Mouse (Mus musculus) heart, embryonic 13.5 days (tissue): Measurements from ENCODE around the gene Mrpl10. TPM values are rescaled to one million over a fixed set of nuclear protein-coding genes. Genes with fewer than 3 reads are reported as not detected.

Source experiments
- ATAC-seq: fragments of 200-750 bp; cut with Nextera tagmentation; 2 replicates; pipeline ENCODE4 v1.8.0; 2017; ENCODE audit warnings: moderate TSS enrichment; ENCODE audit not compliant: insufficient number of reproducible peaks, low FRiP score, low TSS enrichment; ENCODE audit errors: extremely low read depth
- H3K27ac ChIP-seq: fragments of 300-500 bp; sonication (generic); replicated peaks from 2 replicates; pipeline ENCODE4 v1.5.1; 2015; ENCODE audit warnings: moderate library complexity, mild to moderate bottlenecking, inconsistent platforms
- H3K27me3 ChIP-seq: fragments of 300-500 bp; sonication (generic); replicated peaks from 2 replicates; pipeline ENCODE4 v1.6.1; 2015; ENCODE audit warnings: mild to moderate bottlenecking, inconsistent platforms
- H3K36me3 ChIP-seq: fragments of 300-500 bp; sonication (generic); 2 replicates; pipeline ENCODE4 v1.6.1; 2015; ENCODE audit warnings: mild to moderate bottlenecking, inconsistent platforms
- H3K4me1 ChIP-seq: fragments of 300-500 bp; sonication (generic); 2 replicates; pipeline ENCODE4 v1.6.1; 2015; ENCODE audit warnings: inconsistent platforms
- H3K4me2 ChIP-seq: fragments of 300-500 bp; sonication (generic); 2 replicates; pipeline ENCODE4 v1.6.1; 2015; ENCODE audit warnings: inconsistent platforms, mild to moderate bottlenecking, moderate library complexity
- H3K4me3 ChIP-seq: fragments of 300-500 bp; sonication (generic); 2 replicates; pipeline ENCODE4 v1.5.1; 2015; ENCODE audit warnings: moderate library complexity, mild to moderate bottlenecking, inconsistent platforms
- H3K9ac ChIP-seq: fragments of 300-500 bp; sonication (generic); 2 replicates; pipeline ENCODE4 v1.6.1; 2015; ENCODE audit warnings: inconsistent platforms, mild to moderate bottlenecking, moderate library complexity
- H3K9me3 ChIP-seq: fragments of 300-500 bp; sonication (generic); 2 replicates; pipeline ENCODE4 v1.6.1; 2016; ENCODE audit warnings: inconsistent platforms
- WGBS: fragments of 180-500 bp; shearing (Covaris S2); methylation state at CpG from one replicate; pipeline ENCODE4 v1.1.7; 2015; ENCODE audit warnings: mixed read lengths; 5-methylcytosine and 5-hydroxymethylcytosine counted together
- polyA plus RNA-seq: library from polyadenylated mRNA; unstranded; fragments of >200 nt; fragmentation: Nextera tagmentation; extraction: Ambion mirVana; gene quantifications from 2 replicates; pipeline ENCODE4 v1.2.1, GENCODE M21; 2015

Gene Mrpl10
- polyA plus RNA-seq, 1 experiment from 2014 or later: 67.5 TPM

DNA sequence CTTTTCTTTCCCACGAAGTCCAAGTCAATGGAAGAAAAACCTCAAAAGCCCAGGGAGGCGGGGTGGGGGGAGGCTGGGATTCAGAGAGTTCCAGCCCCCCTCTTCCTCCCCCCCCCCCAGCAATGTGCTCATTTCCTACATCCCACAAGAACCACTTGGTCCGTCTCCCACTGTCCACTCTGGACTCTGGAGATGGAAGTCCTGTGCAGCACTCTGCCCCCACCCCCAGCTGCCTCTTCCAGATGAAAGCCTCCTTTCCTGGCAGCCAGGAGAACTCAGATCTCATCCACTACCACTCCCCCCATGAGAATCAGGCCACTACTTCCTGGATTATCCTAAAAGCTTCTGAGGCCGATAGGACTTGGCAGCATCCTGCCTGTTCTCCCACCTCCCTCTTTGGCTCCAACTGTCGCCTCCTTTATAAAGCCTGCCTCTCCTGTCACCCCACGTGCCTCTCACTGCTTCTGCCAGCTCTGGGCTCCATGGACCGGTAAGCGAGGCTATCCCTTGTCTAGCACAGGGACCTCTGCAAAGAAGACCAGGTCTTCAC, 28.2 kb upstream of the Mrpl10 start, which contains the start of gene Sp6:
Sp6 (plus strand) TSS at position 274 of the 550 bp plus-strand sequence.
- Histone ChIP-seq H3K27me3 (peaks cover 98% of the 10 kb centered on the region), H3K4me2 (no peak within 1 kb of the TSS), H3K9me3 (no peaks in the 10 kb centered on the region), H3K4me3 (no peak within 1 kb of the TSS), H3K9ac (no peak within 1 kb of the TSS), H3K27ac (no peak within 1 kb of the TSS), H3K36me3 (no peaks in the 10 kb centered on the region), H3K4me1 (peaks cover 10% of the 10 kb centered on the region)
- 13% methylated on average over 8 of the region's 8 CpGs for WGBS
- ATAC-seq: no peak

DNA sequence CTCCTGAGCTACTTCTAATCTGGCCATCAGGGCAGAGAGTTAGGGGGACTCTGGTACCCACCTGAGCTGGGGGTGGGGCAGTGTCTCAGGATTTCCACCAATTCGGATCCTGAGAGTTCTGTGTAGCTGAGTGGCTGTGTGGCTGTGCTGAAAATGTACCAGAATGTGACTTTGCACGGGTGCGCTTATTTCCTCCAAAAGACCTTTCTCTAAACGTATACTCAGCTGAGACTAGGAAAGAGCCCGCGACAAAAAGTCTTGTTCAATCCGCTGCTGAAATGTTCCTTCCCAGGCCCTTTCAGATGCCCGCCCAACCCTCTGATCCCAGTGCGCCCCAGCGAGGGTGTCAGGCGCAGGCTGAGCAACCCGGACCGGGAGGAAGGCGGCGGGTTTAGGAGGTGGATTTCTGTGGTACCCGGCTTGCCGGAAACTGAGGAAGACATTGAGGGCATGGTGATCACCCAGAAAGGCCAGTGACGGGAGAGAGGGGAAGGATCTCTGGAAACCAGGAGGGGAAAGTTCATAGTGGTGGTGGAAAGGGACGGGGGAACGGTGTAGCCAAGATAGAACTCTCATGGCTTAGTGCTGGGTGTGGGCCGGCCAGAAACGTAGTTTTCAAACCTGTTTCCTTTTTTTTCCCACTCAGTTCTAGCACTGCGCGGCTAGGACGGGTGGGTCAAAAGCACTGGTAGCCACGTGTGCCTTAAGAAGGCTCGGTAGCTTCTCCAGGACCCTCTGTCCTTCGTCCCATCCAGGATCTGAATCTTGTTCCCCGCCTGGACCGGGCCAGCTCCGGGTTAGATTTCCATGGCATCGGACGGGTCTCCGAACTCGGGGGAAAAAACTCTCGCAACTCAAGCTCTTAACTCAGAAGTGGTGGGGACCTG, 23.4 kb upstream of the Mrpl10 start:
- no peak for ATAC-seq
- Histone ChIP-seq H3K4me2 (peak overlapping the region; percentile 66), H3K9ac (peak overlapping the region; percentile 63), H3K4me3 (peak overlapping the region; percentile 44), H3K36me3 (no peaks in the 10 kb centered on the region), H3K4me1 (peaks cover 34% of the 10 kb centered on the region), H3K27me3 (peaks cover 96% of the 10 kb centered on the region), H3K9me3 (no peaks in the 10 kb centered on the region), H3K27ac (no peak overlapping the region)
- WGBS: under 1% methylated on average over 36 of the region's 36 CpGs

DNA sequence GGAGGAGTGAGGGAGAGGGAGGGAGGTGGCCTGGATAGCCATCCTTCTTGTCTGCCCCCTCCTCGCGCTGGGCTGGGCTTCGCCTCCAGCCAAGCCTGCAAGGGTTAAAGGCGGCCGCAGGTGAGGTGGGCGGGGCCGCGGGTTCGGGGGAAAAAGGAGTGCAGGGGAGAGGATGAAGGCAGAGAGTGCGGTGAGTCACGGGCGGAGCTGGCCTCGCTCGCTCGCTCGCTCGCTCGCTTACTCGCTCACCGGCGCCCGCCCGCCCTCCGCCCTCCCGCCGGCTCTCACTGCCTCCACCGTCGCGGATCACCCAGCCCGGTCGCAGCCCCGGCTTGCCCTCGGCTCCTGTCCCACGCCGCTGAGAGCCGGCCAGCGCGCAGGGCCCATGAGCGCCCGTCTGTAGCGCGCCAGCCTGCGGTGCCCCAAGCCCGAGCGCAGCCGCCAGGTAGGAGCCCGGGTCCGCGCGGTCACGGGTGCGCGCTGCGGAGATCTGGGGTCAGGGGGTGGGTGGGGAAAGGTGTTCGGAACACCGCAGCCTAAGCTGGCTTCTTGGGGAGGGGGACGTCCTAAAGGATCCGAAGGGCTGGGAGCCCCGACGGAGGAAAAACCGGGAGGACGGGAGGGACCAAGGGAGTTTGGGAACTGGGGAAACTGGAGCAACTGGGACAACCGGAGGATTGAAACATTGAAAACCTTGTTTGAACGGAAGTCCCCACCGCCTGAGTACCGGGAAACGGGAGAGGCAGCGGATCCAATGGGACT, 22.6 kb upstream of the Mrpl10 start:
- Histone ChIP-seq H3K27me3 (peaks cover 96% of the 10 kb centered on the region), H3K9ac (peak overlapping the region; percentile 63), H3K4me1 (peaks cover 29% of the 10 kb centered on the region), H3K4me3 (peak overlapping the region; percentile 44), H3K36me3 (no peaks in the 10 kb centered on the region), H3K27ac (no peak overlapping the region), H3K9me3 (no peaks in the 10 kb centered on the region), H3K4me2 (peak overlapping the region; percentile 66)
- under 1% methylated on average over 61 of the region's 68 CpGs for WGBS
- ATAC-seq: no peak

DNA sequence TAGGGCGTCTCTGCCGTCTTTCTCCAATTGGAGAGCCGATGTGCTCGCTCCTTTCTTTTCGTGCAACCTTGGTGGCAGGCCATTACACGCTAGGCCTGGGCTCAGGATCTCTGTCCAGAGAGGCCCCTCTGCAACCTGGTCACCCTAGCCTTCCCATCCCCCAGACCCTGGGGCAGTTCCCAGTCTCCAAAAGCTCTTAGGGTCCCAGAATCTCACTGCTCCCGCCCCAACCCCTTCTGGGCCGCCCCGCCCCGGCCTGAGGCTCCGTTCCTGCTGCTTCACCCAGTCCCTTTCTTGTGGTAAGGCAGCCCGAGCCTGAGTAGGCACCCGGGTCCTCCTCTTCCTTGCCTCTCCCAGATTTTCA, 22.0 kb upstream of the Mrpl10 start:
- peaks cover 97% of the 10 kb centered on the region for H3K27me3 ChIP-seq
- no peaks in the 10 kb centered on the region for H3K36me3 ChIP-seq
- H3K4me1 ChIP-seq: peaks cover 29% of the 10 kb centered on the region
- 7% methylated on average over 13 of the region's 13 CpGs for WGBS
- H3K9me3 ChIP-seq: no peaks in the 10 kb centered on the region
- no peak overlapping the region for H3K27ac ChIP-seq
- peak overlapping the region; percentile 44 for H3K4me3 ChIP-seq
- H3K4me2 ChIP-seq: peak overlapping the region; percentile 66
- no peak for ATAC-seq
- peak overlapping the region; percentile 63; the same call in 1 of the 2 replicates for H3K9ac ChIP-seq

DNA sequence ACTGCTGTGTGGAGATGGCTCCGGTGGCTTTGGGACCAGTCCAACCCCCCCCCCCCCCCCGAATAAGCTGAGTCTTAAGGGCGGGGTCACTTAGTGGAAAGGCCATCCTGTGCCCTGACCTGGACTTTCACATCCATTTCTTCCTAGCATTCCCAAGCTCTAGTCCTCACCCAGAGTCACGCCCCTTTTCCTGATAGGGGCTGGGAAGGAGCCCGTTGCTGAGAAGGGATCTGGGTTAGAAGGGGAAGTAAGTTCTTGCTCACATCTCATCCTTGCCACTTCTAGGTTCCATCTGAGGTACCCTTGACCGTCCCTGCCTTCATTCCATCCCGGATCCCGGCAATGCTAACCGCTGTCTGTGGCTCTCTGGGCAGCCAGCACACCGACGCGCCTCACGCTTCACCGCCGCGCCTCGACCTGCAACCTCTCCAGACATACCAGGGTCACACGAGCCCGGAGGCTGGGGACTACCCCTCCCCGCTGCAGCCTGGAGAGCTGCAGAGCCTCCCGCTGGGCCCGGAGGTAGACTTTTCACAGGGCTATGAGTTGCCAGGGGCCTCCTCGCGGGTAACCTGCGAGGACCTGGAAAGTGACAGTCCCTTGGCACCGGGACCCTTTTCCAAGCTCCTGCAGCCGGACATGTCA, 20.1 kb upstream of the Mrpl10 start:
- WGBS: under 1% methylated on average over 27 of the region's 27 CpGs
- Histone ChIP-seq H3K4me1 (peaks cover 43% of the 10 kb centered on the region), H3K27ac (no peak overlapping the region), H3K36me3 (no peaks in the 10 kb centered on the region), H3K27me3 (peaks cover 94% of the 10 kb centered on the region), H3K9me3 (no peaks in the 10 kb centered on the region), H3K9ac (peak overlapping the region; percentile 82), H3K4me3 (peak overlapping the region; percentile 63), H3K4me2 (peak overlapping the region; percentile 93)
- ATAC-seq: no peak

GRCm38 (mm10) chr11:97021873-97022484, 19.4 kb upstream of the Mrpl10 start:
- Histone ChIP-seq H3K27me3 (peaks cover 87% of the 10 kb centered on the region), H3K36me3 (no peaks in the 10 kb centered on the region), H3K27ac (no peak overlapping the region), H3K9me3 (no peaks in the 10 kb centered on the region), H3K4me2 (peak overlapping the region; percentile 93), H3K9ac (peak overlapping the region; percentile 82), H3K4me3 (peak overlapping the region; percentile 63), H3K4me1 (peaks cover 44% of the 10 kb centered on the region)
- ATAC-seq: no peak
- under 1% methylated on average over 50 of the region's 50 CpGs for WGBS

GRCm38 (mm10) chr11:97024977-97025376, 16.4 kb upstream of the Mrpl10 start:
- H3K9me3 ChIP-seq: no peaks in the 10 kb centered on the region
- peaks cover 58% of the 10 kb centered on the region for H3K27me3 ChIP-seq
- H3K4me1 ChIP-seq: peaks cover 31% of the 10 kb centered on the region
- 19% methylated on average over 10 of the region's 10 CpGs for WGBS
- no peak overlapping the region for H3K4me3 ChIP-seq
- H3K27ac ChIP-seq: no peak overlapping the region
- no peak for ATAC-seq
- no peak overlapping the region for H3K9ac ChIP-seq
- H3K36me3 ChIP-seq: no peaks in the 10 kb centered on the region
- peak overlapping the region; percentile 67; the same call in 1 of the 2 replicates for H3K4me2 ChIP-seq

- peaks cover 50% of the 10 kb centered on the region for H3K27me3 ChIP-seq
- 1% methylated on average over 17 of the region's 17 CpGs for WGBS
- H3K9ac ChIP-seq: peak overlapping the region; percentile 78
These were observed 15.5 kb upstream of the Mrpl10 start for GRCm38 (mm10) chr11:97025721-97026344.

DNA sequence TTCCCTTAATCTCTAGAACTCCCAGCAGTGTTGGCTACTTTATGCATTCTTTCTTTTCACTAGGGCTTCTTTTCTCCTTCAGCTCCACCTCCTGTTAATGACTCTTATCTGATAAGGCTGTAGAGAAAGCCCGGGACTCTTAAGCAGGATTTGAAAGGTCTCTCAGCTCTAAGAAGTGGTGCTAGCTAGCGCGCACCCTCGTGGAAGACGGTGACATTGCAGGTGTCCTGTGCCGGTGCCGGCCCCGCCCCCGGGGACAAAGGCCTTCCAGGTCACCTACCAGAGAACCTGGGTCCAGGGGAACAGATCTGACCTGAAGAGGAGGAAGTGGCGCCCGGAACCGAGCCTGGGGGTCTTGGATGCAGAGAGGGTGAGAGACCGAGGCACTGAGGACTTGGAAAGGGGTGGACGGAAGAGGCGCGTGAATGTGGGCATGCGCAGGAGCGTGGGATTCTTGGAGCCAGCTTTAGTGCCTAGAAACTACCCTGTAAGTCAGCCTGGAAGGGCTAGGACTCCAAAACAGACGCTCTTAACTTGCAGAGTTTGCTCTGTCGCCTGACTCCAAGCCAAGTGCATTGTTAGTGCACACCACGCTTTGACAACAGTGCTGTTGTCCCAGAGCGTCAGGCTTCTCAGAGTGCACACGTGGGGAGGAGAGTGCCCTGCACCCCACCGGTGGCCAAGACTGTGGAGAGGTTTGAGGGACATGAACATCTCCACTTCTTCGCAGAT, 11.5 kb upstream of the Mrpl10 start, which contains the start of gene Scrn2:
Scrn2 (plus strand) TSS at position 253 of the 732 bp plus-strand sequence.
- peak; percentile 24; the same call in 1 of the 2 replicates for ATAC-seq

More at GRCm38 (mm10) chr11:97025721-97026344, 15.5 kb upstream of the Mrpl10 start:
- Histone ChIP-seq H3K4me3 (peak overlapping the region; percentile 39), H3K9me3 (no peaks in the 10 kb centered on the region), H3K4me1 (peaks cover 39% of the 10 kb centered on the region), H3K4me2 (peak overlapping the region; percentile 67), H3K36me3 (no peaks in the 10 kb centered on the region), H3K27ac (peak overlapping the region; percentile 58)
- ATAC-seq: no peak

More for the DNA sequence above, 11.5 kb upstream of the Mrpl10 start, which contains the start of gene Scrn2:
- H3K9ac ChIP-seq: peak within 1 kb of the TSS; percentile 87
- peaks cover 27% of the 10 kb centered on the region for H3K4me1 ChIP-seq
- no peaks in the 10 kb centered on the region for H3K9me3 ChIP-seq
- H3K4me3 ChIP-seq: peak within 1 kb of the TSS; percentile 69
- H3K27me3 ChIP-seq: peaks cover 10% of the 10 kb centered on the region
- H3K4me2 ChIP-seq: peak within 1 kb of the TSS; percentile 87
- WGBS: 1% methylated on average over 25 of the region's 25 CpGs
- peak within 1 kb of the TSS; percentile 75 for H3K27ac ChIP-seq
- H3K36me3 ChIP-seq: peaks cover 18% of the 10 kb centered on the region
